Mouse (Mus musculus): Measurements from ENCODE around the gene Mdm4.

DNA sequence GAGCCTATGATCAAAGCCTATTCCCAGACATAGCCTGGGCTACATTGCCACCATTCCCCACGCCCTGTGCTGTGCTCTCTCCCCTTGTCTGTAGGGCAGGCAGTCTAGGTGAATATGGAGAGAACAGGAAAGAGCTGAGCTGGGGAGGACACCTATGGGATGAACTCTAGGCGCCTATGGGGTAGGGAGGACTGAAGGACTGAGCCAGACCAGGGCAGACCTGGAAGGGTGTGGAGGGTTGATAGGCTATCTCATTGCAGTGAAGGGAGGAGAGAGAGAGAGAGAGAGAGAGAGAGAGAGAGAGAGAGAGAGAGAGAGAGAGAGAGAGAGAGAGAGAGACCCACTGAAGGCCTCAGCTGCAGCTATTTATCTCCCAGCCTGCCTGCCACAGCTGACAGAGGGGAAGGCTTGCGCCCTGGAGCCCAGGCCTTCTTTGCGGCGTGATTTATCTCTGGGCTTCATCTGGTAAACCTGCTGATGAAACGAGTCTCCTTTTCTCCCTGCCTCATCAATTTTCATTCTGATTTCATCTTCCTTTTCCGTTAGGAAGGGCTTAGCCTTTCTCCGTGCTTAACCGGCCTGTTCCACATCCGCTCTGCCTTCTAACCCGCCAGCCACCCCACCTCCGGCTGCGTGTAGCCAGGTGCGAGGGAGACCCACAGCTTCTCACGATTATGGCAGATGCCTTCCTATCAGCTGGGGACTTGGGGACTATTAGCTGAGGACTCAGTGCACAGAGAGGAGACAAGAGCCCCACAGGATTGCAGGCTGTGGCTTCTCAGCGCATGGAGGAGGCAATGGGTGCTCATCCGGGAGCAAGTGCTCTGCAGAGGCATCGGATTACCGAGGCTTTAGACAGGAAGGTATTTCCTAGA, 102.1 kb downstream of the Mdm4 start:
- TF ChIP-seq CTCF (IDR thresholded peaks at IDR 0.05 in 2 of 3, conservative IDR thresholded peaks at IDR 0.05 in 1 of 3; ENCODE audit: control insufficient read depth in 1 of 3, insufficient read depth in 1 of 3, low read depth in 2 of 3, low read length in 3 of 3, poor library complexity in 1 of 3, severe bottlenecking in 1 of 3) (no peak), TAL1 (IDR thresholded peaks at IDR 0.05; ENCODE audit: low read length) (no peak), UBTF (IDR thresholded peaks at IDR 0.05; ENCODE audit: borderline replicate concordance, insufficient read depth, low read depth, low read length) (no peak)

Data from MEL (cell line).